Mouse (Mus musculus) bone marrow macrophage, adult 2 months (primary cell): Measurements from ENCODE around the gene Gm44805. TPM values are rescaled to one million over a fixed set of nuclear protein-coding genes. Genes with fewer than 3 reads are reported as not detected.
A peak's percentile ranks its signal among the peaks of the same experiment; 100 is the strongest.

ENCODE experiments used
- H3K27ac ChIP-seq: 2 replicates; pipeline ENCODE4 v1.5.1; 2012; ENCODE audit warnings: low read depth, low read length; ENCODE audit not compliant: insufficient read depth
- H3K4me1 ChIP-seq: 2 replicates; pipeline ENCODE4 v1.6.1; 2012; ENCODE audit warnings: low read length; ENCODE audit not compliant: control insufficient read depth, insufficient read depth
- H3K4me3 ChIP-seq: 2 replicates; pipeline ENCODE4 v1.5.1; 2012; ENCODE audit warnings: mild to moderate bottlenecking, low read length, moderate library complexity; ENCODE audit not compliant: insufficient read depth
- CTCF ChIP-seq: IDR thresholded peaks from 2 replicates; pipeline ENCODE4 v1.5.1; 2012; ENCODE audit warnings: low read depth, mild to moderate bottlenecking, low read length, moderate library complexity
- POLR2A ChIP-seq: IDR thresholded peaks from 2 replicates; pipeline ENCODE4 v1.6.1; 2012; ENCODE audit warnings: mild to moderate bottlenecking, low read depth, low read length, borderline replicate concordance
- polyA plus RNA-seq: library from polyadenylated mRNA; stranded (reverse); fragments of >200 nt; gene quantifications from 2 replicates; pipeline ENCODE4 v1.2.4, GENCODE M21; 2012; ENCODE audit not compliant: missing spikeins, insufficient read depth, insufficient read length

Gene Gm44805
- polyA plus RNA-seq, 1 experiment = not detected

DNA sequence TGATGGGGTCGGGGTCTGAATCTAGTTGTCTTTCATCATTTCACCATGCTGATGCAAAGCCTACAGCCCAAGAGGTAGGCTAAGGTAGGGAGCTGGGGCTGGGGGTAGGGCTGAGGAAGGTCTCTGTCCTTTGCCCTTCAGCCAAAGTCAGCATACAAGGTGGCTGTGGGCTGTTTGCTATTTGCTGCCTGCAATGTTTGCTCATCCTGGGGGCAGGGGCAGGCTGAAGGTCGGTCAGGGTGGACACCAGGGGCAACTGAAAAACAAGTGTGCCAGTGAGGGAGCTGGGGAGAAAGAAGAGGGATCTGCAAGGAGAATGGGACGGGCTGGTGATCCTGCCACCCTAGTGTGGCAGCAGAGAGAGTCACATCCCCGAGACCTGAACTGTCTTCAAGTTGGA, 4.2 kb upstream of the Gm44805 start:
- Histone ChIP-seq H3K4me1 (peaks cover 34% of the 10 kb centered on the region), H3K4me3 (no peak overlapping the region), H3K27ac (no peak overlapping the region)
- TF ChIP-seq CTCF (no peak), POLR2A (no peak)

DNA sequence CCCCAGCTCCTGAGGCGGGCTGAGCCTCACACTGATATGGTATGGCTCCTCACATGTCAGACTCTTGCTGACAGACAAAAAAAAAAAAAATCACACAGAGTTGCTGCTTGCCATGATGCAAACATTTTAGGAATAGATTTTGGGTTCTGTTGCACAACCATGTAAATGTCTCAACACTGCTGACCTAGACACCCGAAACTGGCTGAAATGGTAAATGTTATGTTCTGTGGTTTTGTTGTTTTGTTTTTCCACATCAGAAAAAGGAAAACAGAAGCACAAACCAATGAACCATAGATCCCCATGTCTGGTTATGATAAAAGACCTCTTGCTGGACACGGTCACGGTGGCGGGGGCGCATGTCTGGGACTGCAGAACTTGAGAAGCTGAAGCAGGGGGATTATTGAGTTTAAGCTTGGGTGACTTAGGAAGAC, 2.6 kb upstream of the Gm44805 start:
- H3K27ac ChIP-seq = peak overlapping the region; percentile 91
- H3K4me1 ChIP-seq = peaks cover 34% of the 10 kb centered on the region
- TF ChIP-seq POLR2A (no peak), CTCF (no peak)
- no peak overlapping the region for H3K4me3 ChIP-seq

GRCm38 (mm10) chr7:19682979-19683378, 1.8 kb upstream of the Gm44805 start:
- TF ChIP-seq CTCF = no peak
- no peak for TF ChIP-seq POLR2A
- peaks cover 34% of the 10 kb centered on the region for H3K4me1 ChIP-seq
- no peak overlapping the region for H3K4me3 ChIP-seq
- peak overlapping the region; percentile 62 for H3K27ac ChIP-seq

GRCm38 (mm10) chr7:19680702-19681101, 521 bp downstream of the Gm44805 start:
- no peak overlapping the region for H3K27ac ChIP-seq
- TF ChIP-seq POLR2A (no peak), CTCF (no peak)
- peaks cover 42% of the 10 kb centered on the region for H3K4me1 ChIP-seq
- no peak overlapping the region for H3K4me3 ChIP-seq

- Histone ChIP-seq H3K4me3 (no peak overlapping the region), H3K4me1 (peaks cover 37% of the 10 kb centered on the region), H3K27ac (no peak overlapping the region)
- TF ChIP-seq POLR2A = no peak
- no peak for TF ChIP-seq CTCF
Observed at GRCm38 (mm10) chr7:19678901-19679300, 2.3 kb downstream of the Gm44805 start.

- Histone ChIP-seq H3K4me1 (peaks cover 36% of the 10 kb centered on the region), H3K27ac (peak within 1 kb of the TSS; percentile 69; the same call in 1 of the 2 replicates), H3K4me3 (no peak within 1 kb of the TSS)
- TF ChIP-seq CTCF = no peak
- TF ChIP-seq POLR2A = no peak
Observed at GRCm38 (mm10) chr7:19677872-19678271, 3.4 kb downstream of the Gm44805 start, which contains the start of gene Apoc2. Apoc2 (minus strand) TSS chr7:19677941.

DNA sequence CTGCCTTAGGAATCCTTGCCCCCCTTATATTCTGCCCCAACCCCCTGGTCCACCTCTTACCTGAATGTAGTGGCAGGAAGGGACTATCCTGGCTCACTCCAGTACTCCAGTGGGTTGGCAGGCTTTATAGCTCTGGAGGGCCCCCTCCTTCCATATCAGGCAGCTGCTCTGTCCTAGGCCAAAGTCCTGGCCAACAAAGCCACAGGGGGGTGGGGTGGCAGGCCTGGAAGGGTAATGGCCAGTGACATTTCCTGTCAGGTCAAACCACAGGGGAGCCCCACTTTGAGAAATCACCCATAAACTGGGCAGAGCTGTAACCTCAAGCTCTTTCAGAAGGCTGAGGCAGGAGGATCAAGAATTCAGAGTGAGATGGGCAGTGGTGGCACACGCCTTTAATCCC, 4.6 kb downstream of the Gm44805 start:
- TF ChIP-seq CTCF = no peak
- Histone ChIP-seq H3K4me1 (peaks cover 33% of the 10 kb centered on the region), H3K27ac (peak overlapping the region; percentile 69), H3K4me3 (no peak overlapping the region)

DNA sequence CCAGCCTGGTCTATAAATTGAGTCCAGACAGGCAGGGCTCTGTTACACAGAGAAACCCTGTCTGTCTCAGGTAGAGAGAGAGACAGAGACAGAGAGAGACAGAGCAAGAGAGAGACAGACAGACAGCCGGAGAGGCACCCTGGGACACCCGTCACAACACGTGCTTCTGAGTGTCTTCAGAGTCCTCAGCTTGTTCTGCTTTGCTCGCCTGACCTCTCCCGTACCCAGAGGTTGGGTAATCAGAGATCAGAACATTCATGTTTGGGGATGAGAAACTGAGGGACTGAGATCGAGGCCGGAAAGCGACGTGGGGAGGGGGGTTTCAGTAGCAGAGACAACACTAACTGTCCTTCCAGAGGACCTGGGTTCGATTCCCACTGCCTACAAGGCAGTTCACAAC, 5.4 kb downstream of the Gm44805 start:
- H3K4me3 ChIP-seq = no peak overlapping the region
- peak overlapping the region; percentile 69 for H3K27ac ChIP-seq
- peaks cover 30% of the 10 kb centered on the region for H3K4me1 ChIP-seq
- TF ChIP-seq CTCF = no peak

DNA sequence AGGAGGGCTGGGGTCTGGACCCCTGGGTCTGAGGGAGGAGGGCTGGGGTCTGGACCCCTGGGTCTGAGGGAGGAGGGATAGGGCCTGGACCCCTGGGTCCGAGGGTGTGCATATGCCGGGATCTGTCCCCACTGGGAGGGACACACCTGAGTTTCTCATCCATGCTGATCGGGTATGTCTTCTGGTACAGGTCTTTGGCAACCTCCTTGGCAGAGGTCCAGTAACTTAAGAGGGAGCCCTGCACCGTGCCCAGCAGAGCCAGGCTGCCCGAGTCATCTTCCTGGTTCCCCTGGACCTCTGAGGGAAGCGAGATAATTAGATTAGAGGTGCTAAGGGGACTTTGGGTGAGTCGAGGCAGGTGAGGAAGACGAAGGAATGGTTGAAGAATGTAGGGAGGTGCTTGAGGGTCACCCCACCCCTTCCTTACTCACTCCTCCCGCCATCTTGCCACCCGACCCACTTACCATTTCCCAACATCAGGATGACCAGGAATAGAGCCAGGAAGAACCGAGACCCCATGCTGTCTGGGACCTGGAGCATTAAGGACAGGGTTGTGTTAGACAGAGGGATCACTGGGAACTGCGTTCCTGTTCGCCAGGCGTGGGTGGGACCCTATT, 8.0 kb downstream of the Gm44805 start:
- H3K27ac ChIP-seq = no peak overlapping the region
- TF ChIP-seq POLR2A = no peak
- TF ChIP-seq CTCF = no peak
- peaks cover 43% of the 10 kb centered on the region for H3K4me1 ChIP-seq
- no peak overlapping the region for H3K4me3 ChIP-seq

- TF ChIP-seq CTCF (no peak), POLR2A (no peak)
- H3K4me3 ChIP-seq = no peak overlapping the region
Observed at GRCm38 (mm10) chr7:19671511-19671910, 9.7 kb downstream of the Gm44805 start.

DNA sequence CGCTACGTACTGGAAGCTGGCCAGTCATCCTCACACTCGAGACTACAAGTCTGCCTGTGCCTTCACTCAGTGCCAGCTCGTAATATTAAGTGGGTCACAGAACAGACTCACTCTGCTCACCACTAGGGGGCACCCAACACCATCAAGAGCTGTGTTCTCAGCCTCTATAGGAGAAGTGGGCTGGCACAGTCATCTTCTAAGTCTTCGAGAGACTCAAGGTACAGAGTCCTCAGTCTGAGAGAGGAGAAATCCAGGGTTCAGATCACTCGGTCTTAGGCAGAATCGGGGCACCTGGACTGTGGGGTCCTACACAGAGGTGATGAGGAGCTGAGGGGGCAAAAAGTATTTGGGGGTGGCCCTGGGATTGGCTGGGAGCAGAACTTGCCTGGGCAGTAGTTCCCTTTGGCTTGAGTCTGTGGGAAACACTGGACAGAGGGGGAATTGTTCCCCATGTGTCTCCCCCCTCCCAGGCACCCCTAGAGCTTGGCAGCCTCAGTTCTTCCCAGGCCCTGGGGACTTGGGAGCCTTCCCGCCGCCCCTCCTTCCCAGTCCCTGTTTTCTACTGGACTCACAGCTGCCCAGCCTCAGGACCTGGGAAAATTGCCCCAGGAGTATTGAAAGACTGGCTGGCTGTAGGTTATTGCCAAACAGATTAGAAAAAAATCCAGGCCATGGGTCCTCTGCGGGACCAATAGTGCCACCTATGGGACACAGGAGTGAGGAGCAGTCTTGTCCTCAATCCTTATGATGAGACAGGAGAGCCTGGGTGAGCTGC, 12.1 kb downstream of the Gm44805 start:
- peak overlapping the region; percentile 87 for H3K27ac ChIP-seq
- H3K4me1 ChIP-seq = peaks cover 35% of the 10 kb centered on the region
- H3K4me3 ChIP-seq = peak overlapping the region; percentile 33
- TF ChIP-seq CTCF = peak; percentile 70
- no peak for TF ChIP-seq POLR2A

More at GRCm38 (mm10) chr7:19671511-19671910, 9.7 kb downstream of the Gm44805 start:
- Histone ChIP-seq H3K27ac (no peak overlapping the region), H3K4me1 (peaks cover 46% of the 10 kb centered on the region)
